Mouse (Mus musculus) embryo, embryonic 10 days (tissue): Measurements from ENCODE around the gene Cmc4.

Experiments
- DNase-seq: peaks from one replicate; pipeline ENCODE4 v3.0.0-alpha.2; 2015; ENCODE audit warnings: low spot score

Gene Cmc4

DNA sequence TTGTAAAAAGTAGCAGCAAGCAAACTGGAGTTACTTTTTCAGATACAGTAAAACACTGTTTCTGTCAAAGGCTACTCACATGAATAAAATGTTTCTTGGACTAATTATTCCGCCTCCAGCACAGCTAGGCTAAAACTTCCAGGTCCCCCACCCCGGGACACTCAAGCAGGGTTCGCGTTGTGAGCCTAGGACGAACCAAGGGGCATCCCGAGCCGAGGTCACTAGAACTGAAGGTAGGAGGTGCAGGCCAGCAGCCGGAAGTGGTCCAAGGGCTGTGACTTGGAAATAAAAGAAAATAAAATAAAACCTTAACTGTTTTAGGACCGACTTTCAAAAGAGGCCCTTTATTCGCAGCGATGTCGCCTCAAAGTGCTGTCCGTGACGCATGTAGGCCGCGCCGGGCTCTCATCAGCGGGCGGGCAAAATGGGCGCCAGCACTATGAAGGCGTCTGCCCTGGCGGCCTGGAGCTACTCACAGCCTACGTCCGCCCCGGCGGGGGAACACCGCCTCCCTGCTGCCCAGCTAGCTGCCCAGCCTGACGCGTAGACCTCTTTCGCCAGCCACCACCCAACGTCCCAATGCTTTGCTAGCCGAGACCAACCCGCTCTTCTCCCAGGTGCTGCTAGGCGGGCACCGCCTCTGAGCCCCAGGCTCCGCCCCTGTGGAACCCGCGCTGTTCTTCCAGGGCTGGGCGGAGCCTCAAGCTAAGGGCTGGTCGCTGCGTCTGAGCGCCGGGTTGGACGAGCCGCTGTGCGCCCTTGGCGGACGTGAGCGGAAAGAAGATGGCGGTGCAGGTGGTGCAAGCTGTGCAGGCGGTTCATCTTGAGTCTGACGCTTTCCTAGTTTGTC, at the start of gene Cmc4, which contains the start of the genes Mtcp1 and Brcc3:
TSS of gene Cmc4 (minus strand) at position 649 of the 850 bp plus-strand sequence.
TSS of gene Mtcp1 (minus strand) at position 653 of the 850 bp plus-strand sequence.
TSS of gene Brcc3 (plus strand) at position 693 of the 850 bp plus-strand sequence.
- DNase-seq = peak; percentile 92

DNA sequence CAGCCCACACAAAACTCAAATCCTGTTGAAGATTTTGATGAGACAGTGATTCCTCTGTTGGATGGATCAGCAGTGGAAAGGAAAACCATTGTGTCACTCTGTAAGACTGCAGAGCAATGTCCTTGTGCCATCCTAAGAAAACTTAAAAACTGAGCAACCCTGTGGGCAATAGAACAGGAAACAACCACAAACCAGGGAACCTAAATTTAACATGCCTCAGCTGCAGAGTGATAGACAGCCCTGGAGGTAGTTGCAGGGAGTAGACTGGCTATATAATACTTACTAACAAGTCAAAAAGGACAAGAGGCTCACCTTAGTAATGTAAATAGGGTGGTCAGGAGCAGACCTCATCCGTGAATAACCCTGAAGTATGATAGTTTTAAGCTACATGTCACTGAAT, 38.2 kb upstream of the Cmc4 start:
- DNase-seq = no peak

DNA sequence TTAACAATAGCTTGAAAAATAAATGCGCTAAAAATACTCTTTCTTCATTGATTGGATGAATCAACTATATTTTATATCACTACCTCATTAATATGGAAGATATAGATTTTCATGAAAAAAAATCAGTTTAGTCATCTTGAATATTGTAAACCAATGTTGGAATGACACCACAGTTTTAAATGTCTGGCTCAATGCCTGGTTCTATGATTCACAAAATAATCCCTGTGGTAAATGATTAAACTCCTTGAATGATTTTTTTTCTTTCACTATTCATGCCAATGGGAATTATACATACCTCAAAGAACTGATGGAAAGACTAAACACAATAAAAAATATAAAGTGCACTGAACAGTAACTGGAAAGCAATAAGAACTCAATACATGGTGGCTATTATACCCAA, 6.7 kb downstream of the Cmc4 start:
- no peak for DNase-seq

DNA sequence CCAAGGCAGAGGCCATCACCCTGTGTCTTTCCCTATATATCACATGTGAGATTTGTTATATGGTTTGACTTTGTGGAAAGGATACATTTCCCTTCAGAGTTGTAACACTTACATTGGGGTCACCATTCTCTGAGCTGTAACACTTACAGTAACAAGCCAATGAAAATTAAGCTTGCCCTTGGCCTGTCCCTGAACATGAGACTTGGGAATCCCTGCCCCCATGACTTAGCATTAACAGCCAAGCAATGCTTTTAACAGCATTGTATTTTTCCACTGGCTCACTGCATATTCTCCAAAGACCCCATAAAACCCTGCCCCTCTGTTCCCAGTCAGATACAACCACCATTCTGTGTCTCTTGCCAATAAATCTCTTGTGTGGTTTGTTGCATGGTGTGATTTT, 13.0 kb downstream of the Cmc4 start:
- no peak for DNase-seq

DNA sequence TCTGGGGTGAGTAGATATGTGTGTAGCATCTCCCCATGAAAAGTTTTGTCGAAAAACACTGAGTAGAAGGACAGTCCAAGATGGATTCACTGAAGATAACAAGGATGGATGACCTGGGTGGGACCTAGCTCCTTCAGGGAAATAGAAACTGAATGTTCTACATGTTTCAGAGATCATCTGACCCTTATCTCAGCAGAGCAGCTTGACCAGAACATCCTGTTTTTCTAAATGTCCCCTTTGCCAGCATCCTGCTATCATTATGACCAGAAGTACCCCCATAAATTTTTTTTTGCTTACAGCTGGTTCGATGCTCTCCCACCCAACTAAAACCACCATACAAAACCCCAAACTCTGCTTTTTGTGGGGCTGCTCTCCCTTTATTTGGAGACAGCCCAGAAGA, 13.7 kb downstream of the Cmc4 start:
- no peak for DNase-seq

DNA sequence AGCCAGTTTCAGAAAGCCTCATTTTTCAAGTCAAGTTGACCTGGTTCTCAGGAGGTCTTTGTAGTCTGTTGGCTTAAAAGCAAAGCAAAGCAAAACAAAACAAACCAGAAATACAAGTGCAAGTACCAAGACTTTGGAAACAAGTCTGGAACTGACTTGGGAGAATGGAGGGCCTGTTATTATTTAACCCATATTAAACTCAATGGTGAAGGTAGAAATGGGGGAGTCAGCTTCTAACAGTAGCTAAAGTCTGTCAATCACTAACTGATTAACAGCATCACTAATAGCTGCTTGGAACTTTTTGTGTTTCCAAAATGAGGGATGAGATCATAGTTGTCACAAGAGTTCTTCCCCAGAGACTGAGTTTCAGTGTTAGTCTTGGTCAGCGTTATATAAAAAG, 16.9 kb downstream of the Cmc4 start:
- no peak for DNase-seq

DNA sequence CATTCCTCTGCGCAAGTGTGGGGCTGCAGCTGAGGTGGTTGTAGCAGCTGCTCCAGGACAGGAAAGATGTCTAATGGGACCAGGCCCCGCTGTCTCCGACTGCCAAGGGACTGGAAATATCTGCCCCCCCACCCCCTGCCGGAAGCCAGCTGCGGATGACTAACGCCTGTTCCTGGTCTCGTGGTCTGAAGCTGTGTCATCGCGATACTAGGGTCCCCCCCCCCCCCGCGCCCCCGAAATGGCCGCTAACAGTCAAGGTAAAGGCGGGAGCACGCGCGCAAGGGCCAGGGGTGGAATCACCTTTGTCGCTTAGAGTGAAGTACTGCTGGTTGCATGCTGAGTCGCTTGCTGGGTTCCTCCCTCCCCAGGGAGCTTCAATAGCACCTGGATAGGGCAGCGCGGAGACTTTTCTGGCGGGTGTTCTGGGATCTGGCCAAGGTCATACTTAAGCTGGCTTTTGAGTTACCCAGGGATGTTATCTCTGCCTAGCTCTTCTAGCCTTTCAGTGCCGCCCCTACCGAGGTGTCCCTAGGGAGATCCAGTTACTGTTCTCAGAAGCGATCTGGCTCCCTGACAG, 34.1 kb downstream of the Cmc4 start, which contains the start of the genes Fundc2 and F8:
TSS of gene Fundc2 (plus strand) at position 205 of the 577 bp plus-strand sequence.
TSS of gene F8 (minus strand) at position 421 of the 577 bp plus-strand sequence.
- DNase-seq = peak; percentile 54

DNA sequence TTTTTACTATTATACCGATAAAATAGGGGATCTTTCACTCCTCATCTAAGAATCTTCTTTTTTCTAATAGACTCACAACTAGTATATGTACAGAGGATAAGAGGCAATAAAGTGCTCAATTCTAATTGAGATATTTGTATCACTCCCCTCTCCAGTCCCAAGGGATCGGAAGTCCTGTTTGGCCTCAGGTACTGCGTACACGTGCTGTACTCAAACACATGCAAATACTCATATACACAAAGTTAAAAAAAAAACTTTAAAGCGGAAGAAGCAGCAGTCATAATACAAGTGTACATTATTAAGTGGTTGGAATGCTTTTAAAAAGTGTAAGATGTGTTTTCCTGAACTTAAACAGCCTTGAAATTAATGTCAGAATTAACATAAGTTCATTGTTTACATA, 34.7 kb downstream of the Cmc4 start:
- DNase-seq = no peak

DNA sequence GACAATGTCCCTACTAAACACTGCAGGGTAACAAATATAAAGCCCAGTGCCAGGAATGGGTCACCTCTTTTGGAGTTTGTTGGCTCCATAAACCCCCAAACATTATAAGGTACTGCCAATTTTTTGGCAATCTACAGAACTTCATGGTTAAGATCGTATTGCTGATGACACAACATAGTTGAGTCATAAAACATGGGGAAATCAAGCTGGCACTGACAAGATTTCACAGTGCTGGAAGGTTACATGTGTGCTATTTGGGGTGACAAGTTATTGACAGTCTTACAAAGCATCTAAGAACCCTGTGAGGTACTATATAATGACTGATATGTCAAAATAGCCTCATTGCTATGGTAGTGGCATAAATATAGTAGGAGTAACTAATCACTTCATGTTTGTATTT, 35.2 kb downstream of the Cmc4 start:
- no peak for DNase-seq

DNA sequence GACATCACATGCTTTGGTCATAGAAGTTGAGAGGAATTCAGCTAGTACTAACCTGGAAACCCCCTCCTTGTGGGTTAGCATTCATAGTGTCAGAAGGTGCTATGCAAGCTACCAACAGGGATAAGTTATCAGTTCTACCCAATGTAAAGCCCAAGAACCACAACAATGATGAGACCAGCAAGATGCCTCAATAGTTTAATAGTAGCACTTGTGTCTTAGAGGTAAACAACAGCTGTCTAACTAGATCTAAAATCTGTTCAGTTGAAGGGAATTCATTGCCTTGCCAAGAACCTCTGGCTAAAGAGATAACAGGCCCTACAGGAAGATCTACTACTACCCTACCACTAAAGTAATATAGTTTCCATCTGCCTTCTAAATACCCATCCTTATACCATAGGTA, 39.6 kb downstream of the Cmc4 start:
- DNase-seq = no peak

DNA sequence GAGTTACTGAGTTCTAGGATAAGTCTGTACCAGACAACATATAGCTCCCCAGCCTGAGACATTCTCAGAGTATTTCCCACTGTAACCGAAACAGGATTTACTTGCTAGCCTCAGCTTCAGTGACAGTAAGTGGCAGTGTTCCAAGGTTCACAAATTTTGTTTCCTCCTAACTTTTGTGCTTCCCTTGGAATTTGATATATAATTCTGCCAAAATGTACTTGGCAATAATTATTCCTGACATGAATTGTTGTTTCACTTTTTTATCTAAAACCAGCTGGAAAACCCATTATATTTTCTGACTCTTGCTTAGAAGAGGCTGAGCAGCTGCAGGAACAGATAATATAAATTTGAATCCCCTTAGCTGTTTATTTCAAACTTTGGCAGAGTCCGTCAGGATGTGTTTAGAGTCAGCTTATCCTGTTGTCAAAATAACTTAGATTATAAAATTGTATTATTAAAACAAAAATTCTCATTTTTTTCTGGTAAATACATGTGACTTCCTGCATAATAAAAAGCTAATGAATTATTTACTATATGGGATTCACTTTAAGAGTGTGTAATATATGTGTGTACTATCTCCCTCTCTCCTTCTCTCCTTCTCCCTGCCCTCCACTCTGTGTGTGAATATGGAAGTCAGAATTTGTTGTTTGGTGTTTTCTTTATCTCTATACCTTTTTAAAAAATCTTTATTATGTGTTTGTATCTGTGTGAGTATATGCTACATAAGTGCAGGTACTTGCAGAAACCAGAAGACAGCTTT, 43.5 kb downstream of the Cmc4 start:
- no peak for DNase-seq

DNA sequence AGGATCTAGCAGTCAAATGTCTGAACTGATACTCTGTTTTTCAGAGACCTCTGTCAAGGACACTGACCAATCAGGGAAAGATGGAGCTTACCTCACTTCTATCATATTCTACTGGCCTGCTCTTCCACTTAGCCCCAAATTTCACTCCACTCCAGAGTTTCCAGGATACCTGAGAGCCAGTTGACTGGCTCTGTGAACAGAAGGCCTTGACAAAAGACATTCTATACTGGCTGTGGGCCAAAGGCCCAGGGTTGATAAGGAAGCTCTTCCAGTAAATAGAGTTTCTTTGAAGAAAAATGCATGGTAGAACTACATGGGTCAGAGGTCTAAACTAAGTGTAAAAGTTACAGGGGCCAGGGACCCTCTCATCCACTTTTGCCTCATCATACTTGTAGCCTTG, 46.2 kb downstream of the Cmc4 start:
- DNase-seq = no peak
